Mouse (Mus musculus) myocyte (in vitro differentiated cells): ENCODE data around the gene Mpg.

Experiments
- CEBPB ChIP-seq: IDR thresholded peaks from 2 replicates; pipeline ENCODE4 v1.6.1; 2011; ENCODE audit warnings: mild to moderate bottlenecking, moderate library complexity; ENCODE audit not compliant: poor library complexity, insufficient read depth, severe bottlenecking
- E2F4 ChIP-seq: IDR thresholded peaks from one replicate; pipeline ENCODE4 v1.6.1; 2011; ENCODE audit warnings: mild to moderate bottlenecking, control low read depth, moderate library complexity; ENCODE audit not compliant: insufficient read depth
- MAX ChIP-seq: IDR thresholded peaks from one replicate; pipeline ENCODE4 v1.6.1; 2011; ENCODE audit warnings: low read depth, mild to moderate bottlenecking, control low read depth
- MYOD1 ChIP-seq, 3 experiments: IDR thresholded peaks; one replicate each; pipeline ENCODE4 v1.6.1; 2011; ENCODE audit warnings: control low read depth in 2 of 3, low read depth in 2 of 3, mild to moderate bottlenecking in 2 of 3, moderate library complexity in 1 of 3; ENCODE audit not compliant: insufficient read length in 2 of 3, control insufficient read depth in 1 of 3
- MYOG ChIP-seq, 3 experiments: IDR thresholded peaks; one replicate each; pipeline ENCODE4 v1.6.1; 2011; ENCODE audit warnings: control low read depth in 2 of 3, low read depth in 2 of 3, mild to moderate bottlenecking in 2 of 3; ENCODE audit not compliant: insufficient read length in 2 of 3, control insufficient read depth in 1 of 3, insufficient read depth in 1 of 3
- POLR2A ChIP-seq: IDR thresholded peaks from one replicate; pipeline ENCODE4 v1.6.1; 2011; ENCODE audit warnings: low read depth, mild to moderate bottlenecking, control low read depth, moderate library complexity; ENCODE audit not compliant: insufficient read length
- POLR2AphosphoS2 ChIP-seq: IDR thresholded peaks from one replicate; pipeline ENCODE4 v1.6.1; 2011; ENCODE audit warnings: low read depth, control low read depth; ENCODE audit not compliant: insufficient read length
- REST ChIP-seq: IDR thresholded peaks from one replicate; pipeline ENCODE4 v1.6.1; 2011; ENCODE audit warnings: mild to moderate bottlenecking, control low read depth, moderate library complexity; ENCODE audit not compliant: insufficient read depth, insufficient read length
- SRF ChIP-seq: IDR thresholded peaks from one replicate; pipeline ENCODE4 v1.6.1; 2011; ENCODE audit warnings: low read depth; ENCODE audit not compliant: control insufficient read depth, insufficient read length
- TCF12 ChIP-seq: IDR thresholded peaks from one replicate; pipeline ENCODE4 v1.6.1; 2011; ENCODE audit warnings: mild to moderate bottlenecking, control low read depth; ENCODE audit not compliant: poor library complexity, insufficient read depth, severe bottlenecking
- USF1 ChIP-seq: IDR thresholded peaks from one replicate; pipeline ENCODE4 v1.6.1; 2011; ENCODE audit warnings: low read depth, mild to moderate bottlenecking, control low read depth, moderate library complexity

GRCm38 (mm10) chr11:32178506-32178905 lies 47.8 kb upstream of the Mpg start:
- TF ChIP-seq POLR2A (no peak), E2F4 (no peak), USF1 (no peak), MAX (no peak), CEBPB (no peak), MYOG (IDR thresholded peaks at IDR 0.05; ENCODE audit: control insufficient read depth in 1 of 3, insufficient read depth in 1 of 3, insufficient read length in 2 of 3, low read depth in 2 of 3) (no peak), POLR2AphosphoS2 (no peak), MYOD1 (IDR thresholded peaks at IDR 0.05; ENCODE audit: control insufficient read depth in 1 of 3, insufficient read length in 2 of 3, low read depth in 2 of 3) (no peak), TCF12 (no peak), REST (no peak), SRF (no peak)
